Mouse (Mus musculus) hindbrain, postnatal 0 days (tissue): Measurements from ENCODE around the gene Cd68. TPM values are rescaled to one million over a fixed set of nuclear protein-coding genes. Genes with fewer than 3 reads are reported as not detected.

Source experiments
- ATAC-seq: fragments of 200-750 bp; cut with Nextera tagmentation; 2 replicates; pipeline ENCODE4 v1.8.0; 2017; ENCODE audit warnings: mild to moderate bottlenecking, moderate TSS enrichment, moderate library complexity
- DNase-seq: peaks from one replicate; pipeline ENCODE4 v3.0.0-alpha.2; 2015; ENCODE audit warnings: low spot score
- H3K27ac ChIP-seq: fragments of 300-500 bp; sonication (generic); 2 replicates; pipeline ENCODE4 v1.5.1; 2014; ENCODE audit warnings: mild to moderate bottlenecking
- H3K27me3 ChIP-seq: fragments of 300-500 bp; sonication (generic); 2 replicates; pipeline ENCODE4 v1.6.1; 2014; ENCODE audit warnings: low read length, mixed read lengths; ENCODE audit not compliant: insufficient read depth
- H3K36me3 ChIP-seq: fragments of 300-500 bp; sonication (generic); 2 replicates; pipeline ENCODE4 v1.6.1; 2014; ENCODE audit warnings: low read length, mixed read lengths; ENCODE audit not compliant: insufficient read depth
- H3K4me1 ChIP-seq: fragments of 300-500 bp; sonication (generic); 2 replicates; pipeline ENCODE4 v1.6.1; 2014; ENCODE audit warnings: antibody characterized with exemption, low read length, mixed read lengths; ENCODE audit not compliant: insufficient read depth
- H3K4me2 ChIP-seq: fragments of 300-500 bp; sonication (generic); 2 replicates; pipeline ENCODE4 v1.6.1; 2014; ENCODE audit warnings: low read depth, mild to moderate bottlenecking, low read length, moderate library complexity, mixed read lengths
- H3K4me3 ChIP-seq: fragments of 300-500 bp; sonication (generic); 2 replicates; pipeline ENCODE4 v1.5.1; 2014; ENCODE audit warnings: low read length
- H3K9ac ChIP-seq: fragments of 300-500 bp; sonication (generic); replicated peaks from 2 replicates; pipeline ENCODE4 v1.6.1; 2014; ENCODE audit warnings: mild to moderate bottlenecking, low read length, moderate library complexity, mixed read lengths
- H3K9me3 ChIP-seq: fragments of 300-500 bp; sonication (generic); 2 replicates; pipeline ENCODE4 v1.6.1; 2016; ENCODE audit warnings: low read length, mixed read lengths
- CTCF ChIP-seq: IDR thresholded peaks from 2 replicates; pipeline ENCODE4 v1.5.1; 2016; ENCODE audit warnings: antibody characterized with exemption, control low read depth, low read depth
- WGBS: fragments of 180-500 bp; shearing (Covaris S2); extraction: QIAGEN DNeasy Blood & Tissue Kit; methylation state at CpG from one replicate; pipeline ENCODE4 v1.1.7; 2014; 5-methylcytosine and 5-hydroxymethylcytosine counted together
- polyA plus RNA-seq: library from polyadenylated mRNA; unstranded; fragments of >200 nt; fragmentation: Nextera tagmentation; extraction: Ambion mirVana; gene quantifications from 2 replicates; pipeline ENCODE4 v1.2.1, GENCODE M21; 2015
- total RNA-seq: library from RNA; depleted of rRNA; stranded (reverse); fragments of >200 nt; gene quantifications from 2 replicates; pipeline ENCODE4 v1.2.3, GENCODE M21; 2014

Cd68 gene
- total and polyA plus RNA-seq, 2 experiments from 2014 or later, result 6.0 to 12.0 TPM

- Histone ChIP-seq H3K9me3 (no peaks in the 10 kb centered on the region), H3K9ac (no peak overlapping the region), H3K4me3 (no peak overlapping the region), H3K4me1 (peaks cover 18% of the 10 kb centered on the region; the same call in 1 of the 2 replicates), H3K27ac (0 out of 2 replicates have a peak overlapping the region, but pooled peaks have one; percentile 79), H3K27me3 (no peaks in the 10 kb centered on the region), H3K36me3 (no peaks in the 10 kb centered on the region), H3K4me2 (no peak overlapping the region)
- DNase-seq, result no peak
- no peak for ATAC-seq
- no peak for TF ChIP-seq CTCF
- 62% methylated on average over 5 of the region's 5 CpGs for WGBS
Measured at GRCm38 (mm10) chr11:69687061-69687460, 21.1 kb upstream of the Cd68 start.

DNA sequence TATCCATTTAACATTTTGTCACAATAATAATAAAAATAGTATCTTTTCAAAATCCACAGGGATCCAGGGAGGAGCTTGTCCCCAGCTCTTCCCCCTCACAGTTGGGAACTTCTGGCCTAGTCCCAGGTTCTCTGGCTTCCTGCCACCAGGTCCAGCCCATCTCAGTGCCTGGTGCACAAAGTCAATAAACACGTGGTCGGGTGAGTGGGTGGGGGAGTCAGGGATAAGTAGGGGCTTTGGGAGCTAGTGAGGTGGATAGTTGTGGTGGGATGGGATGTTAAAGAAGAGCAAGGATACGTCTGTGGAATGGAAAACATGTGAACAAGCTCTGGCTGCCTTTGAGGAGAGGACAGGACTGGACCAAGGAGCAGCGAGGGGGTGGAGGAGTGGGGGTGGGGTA is 20.4 kb upstream of the Cd68 start:
- H3K4me2 ChIP-seq, result no peak overlapping the region
- no peak overlapping the region for H3K4me3 ChIP-seq
- TF ChIP-seq CTCF, result no peak
- H3K27me3 ChIP-seq, result no peaks in the 10 kb centered on the region
- H3K4me1 ChIP-seq, result peaks cover 18% of the 10 kb centered on the region; the same call in 1 of the 2 replicates
- no peaks in the 10 kb centered on the region for H3K36me3 ChIP-seq
- no peaks in the 10 kb centered on the region for H3K9me3 ChIP-seq
- no peak overlapping the region for H3K9ac ChIP-seq
- ATAC-seq, result no peak
- peak; percentile 61 for DNase-seq
- WGBS, result 14% methylated on average over 4 of the region's 4 CpGs
- peak overlapping the region; percentile 79; the same call in 1 of the 2 replicates for H3K27ac ChIP-seq

GRCm38 (mm10) chr11:69685526-69686148 is 19.7 kb upstream of the Cd68 start, which contains the start of gene Tnfsf13:
Gene Tnfsf13 (minus strand): TSS chr11:69685784.
- Histone ChIP-seq H3K4me2 (no peak within 1 kb of the TSS), H3K4me1 (peaks cover 23% of the 10 kb centered on the region), H3K4me3 (no peak within 1 kb of the TSS), H3K9me3 (no peaks in the 10 kb centered on the region), H3K27me3 (no peaks in the 10 kb centered on the region), H3K36me3 (no peaks in the 10 kb centered on the region), H3K27ac (peak within 1 kb of the TSS; percentile 79), H3K9ac (peak within 1 kb of the TSS; percentile 37; the same call in 1 of the 2 replicates)
- peak; percentile 64 for DNase-seq
- ATAC-seq, result no peak
- WGBS, result 25% methylated on average over 10 of the region's 10 CpGs
- TF ChIP-seq CTCF, result no peak

DNA sequence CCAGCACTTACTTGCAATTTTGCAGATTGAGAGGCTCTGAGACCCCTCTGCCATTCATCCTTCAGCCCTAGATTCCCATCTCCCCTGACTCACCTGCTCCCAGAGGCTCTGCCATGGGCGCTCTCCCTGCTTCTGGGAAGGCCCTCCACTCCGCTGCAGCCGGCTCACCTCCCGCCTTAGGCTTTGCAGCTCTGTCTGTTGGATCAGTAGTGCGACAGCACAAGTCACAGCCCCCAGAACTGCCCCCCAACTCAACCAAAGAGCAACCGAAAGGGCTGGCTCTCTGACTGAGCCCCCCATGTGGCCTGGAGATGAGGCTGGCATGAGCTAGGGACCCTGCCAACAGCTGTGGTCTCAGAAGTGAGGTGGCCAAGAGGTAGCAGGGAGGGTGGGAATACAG is 19.0 kb upstream of the Cd68 start:
- no peak for TF ChIP-seq CTCF
- no peaks in the 10 kb centered on the region for H3K36me3 ChIP-seq
- H3K4me3 ChIP-seq, result no peak overlapping the region
- H3K4me2 ChIP-seq, result no peak overlapping the region
- WGBS, result 60% methylated on average over 6 of the region's 6 CpGs
- H3K27ac ChIP-seq, result peak overlapping the region; percentile 79; the same call in 1 of the 2 replicates
- H3K9ac ChIP-seq, result peak overlapping the region; percentile 37; the same call in 1 of the 2 replicates
- H3K27me3 ChIP-seq, result no peaks in the 10 kb centered on the region
- ATAC-seq (no peak), DNase-seq (no peak)
- no peaks in the 10 kb centered on the region for H3K9me3 ChIP-seq
- peaks cover 28% of the 10 kb centered on the region for H3K4me1 ChIP-seq

DNA sequence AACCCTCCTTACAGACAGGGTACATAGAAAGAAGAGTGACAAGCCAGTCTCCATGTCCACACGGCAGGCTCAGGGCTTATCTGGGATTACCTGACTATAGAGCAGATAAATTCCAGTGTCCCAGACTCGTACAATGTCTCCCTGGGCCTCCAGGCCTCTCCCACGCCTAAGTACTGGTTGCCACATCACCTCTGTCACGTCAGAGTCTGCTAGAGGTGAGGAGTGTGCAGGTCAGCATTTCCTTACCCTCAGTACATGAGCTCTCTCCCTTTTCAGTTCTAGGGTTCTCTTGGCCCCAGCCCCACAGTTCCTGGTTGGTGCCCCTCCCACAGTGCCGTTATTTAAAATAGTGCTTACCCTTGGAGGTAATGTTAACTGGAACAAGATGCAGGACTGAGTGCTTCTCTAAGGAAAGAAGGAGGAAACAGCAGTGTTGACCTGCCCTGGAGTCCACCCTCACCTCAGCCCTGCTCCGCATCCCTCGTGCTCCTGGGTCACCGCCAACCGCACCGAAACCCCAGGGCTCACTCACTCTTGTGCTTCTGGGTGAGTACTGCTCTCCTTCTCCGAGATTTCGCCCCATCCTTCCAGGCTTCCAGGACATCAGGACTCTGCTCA is 18.3 kb upstream of the Cd68 start:
- H3K9ac ChIP-seq, result no peak overlapping the region
- no peaks in the 10 kb centered on the region for H3K9me3 ChIP-seq
- no peak for TF ChIP-seq CTCF
- H3K4me2 ChIP-seq, result no peak overlapping the region
- 85% methylated on average over 12 of the region's 12 CpGs for WGBS
- H3K36me3 ChIP-seq, result peaks cover 3% of the 10 kb centered on the region; the same call in 1 of the 2 replicates
- no peak overlapping the region for H3K27ac ChIP-seq
- ATAC-seq (no peak), DNase-seq (no peak)
- no peak overlapping the region for H3K4me3 ChIP-seq
- peaks cover 31% of the 10 kb centered on the region for H3K4me1 ChIP-seq
- no peaks in the 10 kb centered on the region for H3K27me3 ChIP-seq

- Histone ChIP-seq H3K9ac (no peak overlapping the region), H3K27ac (peak overlapping the region; percentile 84; the same call in 1 of the 2 replicates), H3K9me3 (no peaks in the 10 kb centered on the region), H3K27me3 (no peaks in the 10 kb centered on the region), H3K36me3 (peaks cover 6% of the 10 kb centered on the region; the same call in 1 of the 2 replicates), H3K4me1 (peaks cover 32% of the 10 kb centered on the region), H3K4me3 (no peak overlapping the region), H3K4me2 (peak overlapping the region; percentile 83; the same call in 1 of the 2 replicates)
- DNase-seq (no peak), ATAC-seq (no peak)
- 82% methylated on average over 7 of the region's 7 CpGs for WGBS
- TF ChIP-seq CTCF, result no peak
Measured at GRCm38 (mm10) chr11:69683576-69683975, 17.6 kb upstream of the Cd68 start.
